Mouse (Mus musculus) embryo, embryonic 10.5 days (tissue): ENCODE results near the gene Osbpl2.

Source experiments
- DNase-seq: peaks from one replicate; pipeline ENCODE4 v3.0.0-alpha.2; 2015; ENCODE audit warnings: low spot score

Gene Osbpl2

GRCm38 (mm10) chr2:180118661-180119438, at the start of gene Osbpl2:
Gene Osbpl2, plus strand, starts transcription at chr2:180119306.
- DNase-seq = peak; percentile 98

- DNase-seq = no peak
These were observed 49.2 kb upstream of the Osbpl2 start for GRCm38 (mm10) chr2:180069770-180070480.

GRCm38 (mm10) chr2:180070481-180071453, 48.3 kb upstream of the Osbpl2 start, which contains the start of gene Mtg2:
Gene Mtg2, plus strand, starts transcription at chr2:180070588.
- peak; percentile 93 for DNase-seq

GRCm38 (mm10) chr2:180071671-180072070, 47.4 kb upstream of the Osbpl2 start:
- no peak for DNase-seq

- DNase-seq = no peak
These were observed 46.2 kb upstream of the Osbpl2 start for GRCm38 (mm10) chr2:180072886-180073285.

GRCm38 (mm10) chr2:180077622-180078021, 41.5 kb upstream of the Osbpl2 start:
- DNase-seq = no peak

GRCm38 (mm10) chr2:180080680-180081079, 38.4 kb upstream of the Osbpl2 start:
- DNase-seq = no peak

GRCm38 (mm10) chr2:180083063-180083462, 36.0 kb upstream of the Osbpl2 start:
- no peak for DNase-seq

- DNase-seq = peak; percentile 20
These were observed 34.5 kb upstream of the Osbpl2 start for GRCm38 (mm10) chr2:180084565-180084964.

GRCm38 (mm10) chr2:180085926-180086636, 33.0 kb upstream of the Osbpl2 start:
- DNase-seq = no peak

- no peak for DNase-seq
These were observed 32.5 kb upstream of the Osbpl2 start for GRCm38 (mm10) chr2:180086637-180087027.

- no peak for DNase-seq
These were observed 31.6 kb upstream of the Osbpl2 start for GRCm38 (mm10) chr2:180087472-180087871.

- no peak for DNase-seq
These were observed 28.8 kb upstream of the Osbpl2 start for GRCm38 (mm10) chr2:180090285-180090684.

GRCm38 (mm10) chr2:180095711-180096110, 23.4 kb upstream of the Osbpl2 start:
- no peak for DNase-seq

GRCm38 (mm10) chr2:180097585-180097984, 21.5 kb upstream of the Osbpl2 start:
- no peak for DNase-seq

GRCm38 (mm10) chr2:180098167-180098566, 20.9 kb upstream of the Osbpl2 start:
- DNase-seq = no peak

GRCm38 (mm10) chr2:180099529-180099928, 19.6 kb upstream of the Osbpl2 start:
- no peak for DNase-seq

GRCm38 (mm10) chr2:180103151-180103977, 15.7 kb upstream of the Osbpl2 start:
- DNase-seq = no peak

- DNase-seq = peak; percentile 77
These were observed 15.0 kb upstream of the Osbpl2 start, which contains the start of gene Hrh3 for GRCm38 (mm10) chr2:180103978-180104658. Gene Hrh3, minus strand, starts transcription at chr2:180104488.
